Mouse (Mus musculus): ENCODE data around the gene Zfp366. TPM values are rescaled to one million over a fixed set of nuclear protein-coding genes. Genes with fewer than 3 reads are reported as not detected.

Zfp366 gene
- polyA plus RNA-seq, 1 experiment: 2.3 TPM

GRCm38 (mm10) chr13:99223321-99223884 is 38.8 kb downstream of the Zfp366 start:
- TF ChIP-seq POLR2A (IDR thresholded peaks at IDR 0.05; ENCODE audit: extremely low read depth, insufficient read depth, low read length) (no peak), CTCF (IDR thresholded peaks at IDR 0.05; ENCODE audit: extremely low read depth, insufficient read depth, low read length) (no peak)
- Histone ChIP-seq H3K27ac (ENCODE audit: insufficient read depth, low read length) (no peak overlapping the region), H3K4me1 (ENCODE audit: control insufficient read depth, insufficient read depth, low read length) (no peaks in the 10 kb centered on the region), H3K4me3 (ENCODE audit: insufficient read depth, low read length) (no peak overlapping the region)

GRCm38 (mm10) chr13:99223917-99224316 is 39.3 kb downstream of the Zfp366 start:
- H3K27ac ChIP-seq (ENCODE audit: insufficient read depth, low read length): no peak overlapping the region
- TF ChIP-seq POLR2A (IDR thresholded peaks at IDR 0.05; ENCODE audit: extremely low read depth, insufficient read depth, low read length) (no peak), CTCF (IDR thresholded peaks at IDR 0.05; ENCODE audit: extremely low read depth, insufficient read depth, low read length) (no peak)
- no peak overlapping the region for H3K4me3 ChIP-seq (ENCODE audit: insufficient read depth, low read length)
- no peaks in the 10 kb centered on the region for H3K4me1 ChIP-seq (ENCODE audit: control insufficient read depth, insufficient read depth, low read length)

GRCm38 (mm10) chr13:99225374-99226240 is 41.0 kb downstream of the Zfp366 start:
- no peak for TF ChIP-seq POLR2A (IDR thresholded peaks at IDR 0.05; ENCODE audit: extremely low read depth, insufficient read depth, low read length)
- TF ChIP-seq CTCF (IDR thresholded peaks at IDR 0.05; ENCODE audit: extremely low read depth, insufficient read depth, low read length): no peak
- H3K27ac ChIP-seq (ENCODE audit: insufficient read depth, low read length): no peak overlapping the region
- no peak overlapping the region for H3K4me3 ChIP-seq (ENCODE audit: insufficient read depth, low read length)

GRCm38 (mm10) chr13:99226809-99227208 is 42.2 kb downstream of the Zfp366 start:
- Histone ChIP-seq H3K4me1 (ENCODE audit: control insufficient read depth, insufficient read depth, low read length) (no peaks in the 10 kb centered on the region), H3K4me3 (ENCODE audit: insufficient read depth, low read length) (no peak overlapping the region), H3K27ac (ENCODE audit: insufficient read depth, low read length) (no peak overlapping the region)
- TF ChIP-seq CTCF (IDR thresholded peaks at IDR 0.05; ENCODE audit: extremely low read depth, insufficient read depth, low read length) (no peak), POLR2A (IDR thresholded peaks at IDR 0.05; ENCODE audit: extremely low read depth, insufficient read depth, low read length) (no peak)

More at GRCm38 (mm10) chr13:99225374-99226240, 41.0 kb downstream of the Zfp366 start:
- H3K4me1 ChIP-seq (ENCODE audit: control insufficient read depth, insufficient read depth, low read length): no peaks in the 10 kb centered on the region

- TF ChIP-seq POLR2A (IDR thresholded peaks at IDR 0.05; ENCODE audit: extremely low read depth, insufficient read depth, low read length) (no peak), CTCF (IDR thresholded peaks at IDR 0.05; ENCODE audit: extremely low read depth, insufficient read depth, low read length) (no peak)
- Histone ChIP-seq H3K27ac (ENCODE audit: insufficient read depth, low read length) (no peak overlapping the region), H3K4me1 (ENCODE audit: control insufficient read depth, insufficient read depth, low read length) (no peaks in the 10 kb centered on the region), H3K4me3 (ENCODE audit: insufficient read depth, low read length) (no peak overlapping the region)
Measured at GRCm38 (mm10) chr13:99227456-99228250, 43.0 kb downstream of the Zfp366 start.

- H3K4me1 ChIP-seq (ENCODE audit: control insufficient read depth, insufficient read depth, low read length): no peaks in the 10 kb centered on the region
- H3K27ac ChIP-seq (ENCODE audit: insufficient read depth, low read length): no peak overlapping the region
- H3K4me3 ChIP-seq (ENCODE audit: insufficient read depth, low read length): no peak overlapping the region
- TF ChIP-seq POLR2A (IDR thresholded peaks at IDR 0.05; ENCODE audit: extremely low read depth, insufficient read depth, low read length): no peak
- TF ChIP-seq CTCF (IDR thresholded peaks at IDR 0.05; ENCODE audit: extremely low read depth, insufficient read depth, low read length): no peak
Measured at GRCm38 (mm10) chr13:99228821-99229570, 44.4 kb downstream of the Zfp366 start.

- H3K4me1 ChIP-seq (ENCODE audit: control insufficient read depth, insufficient read depth, low read length): no peaks in the 10 kb centered on the region
- H3K4me3 ChIP-seq (ENCODE audit: insufficient read depth, low read length): no peak overlapping the region
- TF ChIP-seq POLR2A (IDR thresholded peaks at IDR 0.05; ENCODE audit: extremely low read depth, insufficient read depth, low read length): no peak
- no peak for TF ChIP-seq CTCF (IDR thresholded peaks at IDR 0.05; ENCODE audit: extremely low read depth, insufficient read depth, low read length)
- peak overlapping the region; percentile 10; the same call in 1 of the 2 replicates for H3K27ac ChIP-seq (ENCODE audit: insufficient read depth, low read length)
Measured at GRCm38 (mm10) chr13:99229641-99230494, 45.2 kb downstream of the Zfp366 start.

GRCm38 (mm10) chr13:99230495-99230868 is 45.9 kb downstream of the Zfp366 start:
- TF ChIP-seq CTCF (IDR thresholded peaks at IDR 0.05; ENCODE audit: extremely low read depth, insufficient read depth, low read length) (no peak), POLR2A (IDR thresholded peaks at IDR 0.05; ENCODE audit: extremely low read depth, insufficient read depth, low read length) (no peak)
- Histone ChIP-seq H3K27ac (ENCODE audit: insufficient read depth, low read length) (peak overlapping the region; percentile 10; the same call in 1 of the 2 replicates), H3K4me3 (ENCODE audit: insufficient read depth, low read length) (no peak overlapping the region), H3K4me1 (ENCODE audit: control insufficient read depth, insufficient read depth, low read length) (no peaks in the 10 kb centered on the region)

Measured in cortical plate, adult 2 months (tissue).